Mouse (Mus musculus) forebrain, embryonic 16.5 days (tissue): ENCODE data around the gene Abcc9. TPM values are rescaled to one million over a fixed set of nuclear protein-coding genes. Genes with fewer than 3 reads are reported as not detected.

ENCODE experiments used
- ATAC-seq: fragments of 200-750 bp; cut with Nextera tagmentation; 2 replicates; pipeline ENCODE4 v1.8.0; 2017; ENCODE audit warnings: mild to moderate bottlenecking, moderate library complexity
- H3K27ac ChIP-seq: fragments of 300-500 bp; sonication (generic); 2 replicates; pipeline ENCODE4 v1.5.1; 2014; ENCODE audit warnings: low read length, control low read depth
- H3K27me3 ChIP-seq: fragments of 300-500 bp; sonication (generic); replicated peaks from 2 replicates; pipeline ENCODE4 v1.6.1; 2014; ENCODE audit warnings: low read length; ENCODE audit not compliant: control insufficient read depth, insufficient read depth
- H3K36me3 ChIP-seq: fragments of 300-500 bp; sonication (generic); 2 replicates; pipeline ENCODE4 v1.6.1; 2014; ENCODE audit not compliant: control insufficient read depth, insufficient read depth
- H3K4me1 ChIP-seq: fragments of 300-500 bp; sonication (generic); replicated peaks from 2 replicates; pipeline ENCODE4 v1.6.1; 2014; ENCODE audit warnings: low read length; ENCODE audit not compliant: control insufficient read depth, insufficient read depth
- H3K4me2 ChIP-seq: fragments of 300-500 bp; sonication (generic); 2 replicates; pipeline ENCODE4 v1.6.1; 2014; ENCODE audit warnings: mild to moderate bottlenecking, low read length, control low read depth
- H3K4me3 ChIP-seq: fragments of 300-500 bp; sonication (generic); replicated peaks from 2 replicates; pipeline ENCODE4 v1.5.1; 2014; ENCODE audit warnings: mild to moderate bottlenecking, low read length, control low read depth
- H3K9ac ChIP-seq: fragments of 300-500 bp; sonication (generic); replicated peaks from 2 replicates; pipeline ENCODE4 v1.6.1; 2014; ENCODE audit warnings: low read depth, low read length, control low read depth
- H3K9me3 ChIP-seq: fragments of 300-500 bp; sonication (generic); 2 replicates; pipeline ENCODE4 v1.6.1; 2016; ENCODE audit warnings: low read length; ENCODE audit not compliant: control insufficient read depth
- WGBS: fragments of 180-500 bp; shearing (Covaris S2); extraction: QIAGEN DNeasy Blood & Tissue Kit; methylation state at CpG from one replicate; pipeline ENCODE4 v1.1.7; 2014; 5-methylcytosine and 5-hydroxymethylcytosine counted together
- polyA plus RNA-seq: library from polyadenylated mRNA; unstranded; fragments of >200 nt; fragmentation: Nextera tagmentation; extraction: Ambion mirVana; gene quantifications from 2 replicates; pipeline ENCODE4 v1.2.1, GENCODE M21; 2015

Abcc9 gene
- 2.7 and 3.2 TPM in 2 replicates for polyA plus RNA-seq

- peaks cover 6% of the 10 kb centered on the region; the same call in 1 of the 2 replicates for H3K27me3 ChIP-seq
- H3K36me3 ChIP-seq, result no peaks in the 10 kb centered on the region
- H3K4me3 ChIP-seq, result peak within 1 kb of the TSS; percentile 41
- H3K4me1 ChIP-seq, result peaks cover 8% of the 10 kb centered on the region
- no peaks in the 10 kb centered on the region for H3K9me3 ChIP-seq
- H3K4me2 ChIP-seq, result peak within 1 kb of the TSS; percentile 76
- 7% methylated on average over 36 of the region's 36 CpGs for WGBS
- ATAC-seq, result no peak
- no peak within 1 kb of the TSS for H3K27ac ChIP-seq
- H3K9ac ChIP-seq, result peak within 1 kb of the TSS; percentile 44
Measured at GRCm38 (mm10) chr6:142701652-142702637, at the start of gene Abcc9. Abcc9 (minus strand) TSS chr6:142702315.

DNA sequence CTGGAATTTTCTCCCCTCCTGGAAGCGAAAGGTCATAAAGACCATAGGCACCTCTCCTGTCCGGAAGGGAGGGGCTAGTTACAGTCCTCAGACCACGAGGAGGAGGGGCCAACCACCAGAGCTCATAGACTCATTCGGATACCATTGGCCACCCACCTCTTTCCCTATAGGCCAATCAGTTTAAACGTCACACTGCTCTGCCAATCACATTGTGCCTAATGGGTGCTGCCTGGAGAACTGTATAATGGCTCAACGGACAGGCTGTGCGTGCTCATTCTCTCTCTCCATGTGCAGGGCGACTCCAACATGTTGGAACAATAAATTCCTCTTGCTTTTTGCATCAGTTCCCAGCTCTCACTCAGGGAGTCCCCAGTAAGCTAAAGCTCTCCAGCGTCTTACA lies 49.2 kb upstream of the Abcc9 start:
- Histone ChIP-seq H3K4me2 (no peak overlapping the region), H3K9me3 (no peaks in the 10 kb centered on the region), H3K4me1 (no peaks in the 10 kb centered on the region; the same call in 1 of the 2 replicates), H3K9ac (no peak overlapping the region), H3K27ac (no peak overlapping the region), H3K4me3 (no peak overlapping the region), H3K36me3 (no peaks in the 10 kb centered on the region), H3K27me3 (peaks cover 5% of the 10 kb centered on the region; the same call in 1 of the 2 replicates)
- 60% methylated on average over 9 of the region's 9 CpGs for WGBS
- no peak for ATAC-seq

DNA sequence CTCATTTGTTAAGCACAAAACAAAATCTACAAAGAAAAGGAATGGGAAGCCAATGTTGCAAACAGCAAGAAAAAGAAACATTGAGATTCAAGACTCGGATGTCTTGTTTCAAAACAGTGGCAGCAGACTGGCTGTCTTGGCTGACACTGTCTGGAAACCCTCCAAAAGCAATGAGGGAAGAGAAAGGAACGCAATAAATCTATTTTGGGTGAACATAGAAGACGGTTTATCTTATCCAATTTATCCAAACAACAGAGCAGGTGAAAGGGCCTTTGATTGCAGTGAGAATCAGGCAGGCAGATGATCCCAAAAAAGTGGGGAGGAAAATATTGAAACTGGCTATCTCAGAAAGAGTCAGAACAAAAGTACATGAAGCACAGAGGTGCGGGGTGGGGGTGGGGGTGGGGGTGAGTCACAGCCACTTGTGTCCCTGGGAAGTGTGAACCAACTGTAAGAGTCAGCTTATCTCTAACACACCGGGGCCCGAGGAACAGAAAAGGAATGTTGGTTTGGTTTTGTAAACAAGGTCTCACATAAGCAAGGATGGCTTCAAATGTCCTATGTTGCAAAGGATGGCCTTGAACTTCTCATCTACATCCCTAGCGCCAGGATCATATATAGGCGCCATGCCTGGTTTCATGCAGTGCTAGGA lies 46.1 kb upstream of the Abcc9 start:
- H3K36me3 ChIP-seq, result no peaks in the 10 kb centered on the region
- no peaks in the 10 kb centered on the region; the same call in 1 of the 2 replicates for H3K4me1 ChIP-seq
- H3K27ac ChIP-seq, result no peak overlapping the region
- no peak for ATAC-seq
- 66% methylated on average over 8 of the region's 8 CpGs for WGBS
- no peaks in the 10 kb centered on the region for H3K27me3 ChIP-seq
- no peaks in the 10 kb centered on the region for H3K9me3 ChIP-seq
- no peak overlapping the region for H3K4me3 ChIP-seq
- no peak overlapping the region for H3K4me2 ChIP-seq
- H3K9ac ChIP-seq, result no peak overlapping the region

- Histone ChIP-seq H3K4me1 (no peaks in the 10 kb centered on the region; the same call in 1 of the 2 replicates), H3K4me3 (no peak overlapping the region), H3K9me3 (no peaks in the 10 kb centered on the region), H3K9ac (no peak overlapping the region), H3K27ac (no peak overlapping the region), H3K27me3 (no peaks in the 10 kb centered on the region), H3K36me3 (no peaks in the 10 kb centered on the region), H3K4me2 (no peak overlapping the region)
- 81% methylated on average over 2 of the region's 2 CpGs for WGBS
- no peak for ATAC-seq
Measured at GRCm38 (mm10) chr6:142747165-142747564, 45.0 kb upstream of the Abcc9 start.

GRCm38 (mm10) chr6:142746765-142747164 lies 44.6 kb upstream of the Abcc9 start:
- H3K9me3 ChIP-seq, result no peaks in the 10 kb centered on the region
- no peak overlapping the region for H3K27ac ChIP-seq
- ATAC-seq, result no peak
- H3K36me3 ChIP-seq, result no peaks in the 10 kb centered on the region
- no peak overlapping the region for H3K4me3 ChIP-seq
- H3K4me2 ChIP-seq, result no peak overlapping the region
- WGBS, result 81% methylated on average over 7 of the region's 7 CpGs
- no peak overlapping the region for H3K9ac ChIP-seq
- H3K27me3 ChIP-seq, result no peaks in the 10 kb centered on the region
- no peaks in the 10 kb centered on the region; the same call in 1 of the 2 replicates for H3K4me1 ChIP-seq

GRCm38 (mm10) chr6:142745484-142745883 lies 43.4 kb upstream of the Abcc9 start:
- H3K27ac ChIP-seq, result no peak overlapping the region
- ATAC-seq, result no peak
- H3K27me3 ChIP-seq, result no peaks in the 10 kb centered on the region
- H3K4me1 ChIP-seq, result no peaks in the 10 kb centered on the region; the same call in 1 of the 2 replicates
- H3K36me3 ChIP-seq, result no peaks in the 10 kb centered on the region
- H3K9me3 ChIP-seq, result no peaks in the 10 kb centered on the region
- no peak overlapping the region for H3K4me3 ChIP-seq
- H3K4me2 ChIP-seq, result no peak overlapping the region
- 91% methylated on average over 5 of the region's 5 CpGs for WGBS
- no peak overlapping the region for H3K9ac ChIP-seq

DNA sequence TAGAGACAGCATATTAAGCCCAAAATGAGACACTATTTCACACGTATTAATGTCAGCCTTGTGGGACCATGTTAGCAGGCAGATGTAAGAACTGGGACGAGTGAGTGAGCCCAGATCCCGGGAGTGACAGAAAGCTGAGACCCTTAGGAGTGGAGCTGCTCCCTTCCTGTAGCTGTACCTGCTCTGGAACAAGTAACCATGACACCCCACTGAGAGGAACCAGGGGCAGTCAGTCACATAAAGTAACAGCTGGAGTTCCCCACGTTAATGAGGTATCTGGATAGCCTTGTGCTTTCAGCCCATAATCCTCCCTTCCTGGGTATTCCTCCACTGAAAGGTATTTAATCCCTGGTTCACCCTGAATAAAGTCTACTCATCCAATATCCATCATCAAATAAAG lies 41.1 kb upstream of the Abcc9 start:
- no peak overlapping the region for H3K27ac ChIP-seq
- no peak for ATAC-seq
- whole genome bisulfite sequencing, result 42% methylated on average over 4 of the region's 4 CpGs

DNA sequence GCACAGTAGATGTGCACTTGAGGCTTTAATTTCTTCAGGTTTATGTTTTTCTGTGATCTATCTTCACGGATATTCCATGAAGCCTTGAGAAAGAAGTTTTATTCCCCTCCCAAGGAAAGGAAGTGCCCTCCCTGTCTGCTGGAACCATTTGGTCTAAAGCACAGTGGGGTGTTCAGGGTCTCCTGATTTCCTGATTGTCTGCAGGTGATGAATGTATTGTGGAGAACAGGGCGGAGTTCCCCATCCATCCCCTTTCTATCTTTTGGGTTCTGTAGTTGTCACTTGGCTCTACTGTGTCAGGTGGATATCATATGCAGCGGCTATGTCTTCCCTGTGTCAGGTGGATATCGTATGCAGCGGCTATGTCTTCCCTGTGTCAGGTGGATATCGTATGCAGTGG lies 39.6 kb upstream of the Abcc9 start:
- H3K9me3 ChIP-seq, result no peaks in the 10 kb centered on the region
- no peaks in the 10 kb centered on the region for H3K27me3 ChIP-seq
- ATAC-seq, result no peak
- H3K4me2 ChIP-seq, result no peak overlapping the region
- no peak overlapping the region for H3K9ac ChIP-seq
- no peaks in the 10 kb centered on the region for H3K36me3 ChIP-seq
- WGBS, result 91% methylated on average over 6 of the region's 6 CpGs
- no peak overlapping the region for H3K4me3 ChIP-seq
- H3K4me1 ChIP-seq, result no peaks in the 10 kb centered on the region
- no peak overlapping the region for H3K27ac ChIP-seq

More for the DNA sequence above, 41.1 kb upstream of the Abcc9 start:
- Histone ChIP-seq H3K27me3 (no peaks in the 10 kb centered on the region), H3K4me2 (no peak overlapping the region), H3K4me1 (no peaks in the 10 kb centered on the region; the same call in 1 of the 2 replicates), H3K4me3 (no peak overlapping the region), H3K9me3 (no peaks in the 10 kb centered on the region), H3K9ac (no peak overlapping the region), H3K36me3 (no peaks in the 10 kb centered on the region)

GRCm38 (mm10) chr6:142738637-142739036 lies 36.5 kb upstream of the Abcc9 start:
- WGBS, result 87% methylated on average over 6 of the region's 6 CpGs
- ATAC-seq, result no peak
- Histone ChIP-seq H3K9ac (no peak overlapping the region), H3K4me1 (no peaks in the 10 kb centered on the region), H3K4me3 (no peak overlapping the region), H3K27ac (no peak overlapping the region), H3K9me3 (no peaks in the 10 kb centered on the region), H3K4me2 (no peak overlapping the region), H3K27me3 (no peaks in the 10 kb centered on the region), H3K36me3 (no peaks in the 10 kb centered on the region)
